Mouse (Mus musculus) heart, embryonic 11.5 days (tissue): ENCODE data around the gene Ybx1. TPM values are rescaled to one million over a fixed set of nuclear protein-coding genes. Genes with fewer than 3 reads are reported as not detected.

ENCODE experiments used
- ATAC-seq: fragments of 200-750 bp; cut with Nextera tagmentation; replicated peaks from 2 replicates; pipeline ENCODE4 v1.8.0; 2017; ENCODE audit warnings: moderate library complexity; ENCODE audit not compliant: insufficient number of reproducible peaks, low FRiP score, low TSS enrichment
- H3K27ac ChIP-seq: fragments of 300-500 bp; sonication (generic); 2 replicates; pipeline ENCODE4 v1.5.1; 2014; ENCODE audit warnings: mild to moderate bottlenecking, low read depth, low read length
- H3K27me3 ChIP-seq: fragments of 300-500 bp; sonication (generic); 2 replicates; pipeline ENCODE4 v1.6.1; 2014; ENCODE audit warnings: mild to moderate bottlenecking, low read length, mixed read lengths; ENCODE audit not compliant: control insufficient read depth, insufficient read depth
- H3K36me3 ChIP-seq: fragments of 300-500 bp; sonication (generic); 2 replicates; pipeline ENCODE4 v1.6.1; 2014; ENCODE audit warnings: mild to moderate bottlenecking, low read length, moderate library complexity, mixed read lengths; ENCODE audit not compliant: control insufficient read depth, insufficient read depth
- H3K4me1 ChIP-seq: fragments of 300-500 bp; sonication (generic); 2 replicates; pipeline ENCODE4 v1.6.1; 2014; ENCODE audit warnings: low read length; ENCODE audit not compliant: control insufficient read depth, insufficient read depth
- H3K4me2 ChIP-seq: fragments of 300-500 bp; sonication (generic); 2 replicates; pipeline ENCODE4 v1.6.1; 2014; ENCODE audit warnings: mild to moderate bottlenecking, moderate library complexity
- H3K4me3 ChIP-seq: fragments of 300-500 bp; sonication (generic); 2 replicates; pipeline ENCODE4 v1.5.1; 2014; ENCODE audit warnings: low read depth, low read length
- H3K9ac ChIP-seq: fragments of 300-500 bp; sonication (generic); 2 replicates; pipeline ENCODE4 v1.6.1; 2014; ENCODE audit warnings: mild to moderate bottlenecking, low read depth, low read length, moderate library complexity
- H3K9me3 ChIP-seq: fragments of 300-500 bp; sonication (generic); replicated peaks from 2 replicates; pipeline ENCODE4 v1.6.1; 2016; ENCODE audit warnings: low read length; ENCODE audit not compliant: control insufficient read depth
- WGBS: fragments of 180-500 bp; shearing (Covaris S2); extraction: QIAGEN DNeasy Blood & Tissue Kit; methylation state at CpG from one replicate; pipeline ENCODE4 v1.1.7; 2014; ENCODE audit not compliant: insufficient replicate concordance; 5-methylcytosine and 5-hydroxymethylcytosine counted together
- polyA plus RNA-seq: library from polyadenylated mRNA; unstranded; fragments of >200 nt; fragmentation: Nextera tagmentation; extraction: Ambion mirVana; gene quantifications from 2 replicates; pipeline ENCODE4 v1.2.1, GENCODE M21; 2014

The Ybx1 gene
- polyA plus RNA-seq, 1 experiment from 2014 or later, result 780 TPM

DNA sequence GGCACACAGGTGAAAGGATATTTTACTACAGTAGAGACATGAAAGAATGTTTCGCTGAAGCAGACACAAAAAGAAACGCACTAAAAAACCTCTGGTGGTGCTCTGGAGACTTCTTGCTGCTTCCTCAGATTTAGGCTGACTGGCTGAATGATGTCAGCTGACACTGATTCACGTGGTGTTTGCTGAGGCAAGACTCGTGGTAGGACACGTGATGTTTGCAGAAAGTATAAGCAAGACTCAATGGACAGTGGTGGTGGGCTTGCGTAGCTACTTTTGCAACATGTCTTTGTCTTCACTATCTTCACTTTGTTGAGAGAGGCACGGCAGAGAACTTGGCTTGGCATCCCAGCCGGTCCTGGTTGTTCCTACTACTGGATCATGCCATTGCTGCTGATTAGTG is 8.9 kb upstream of the Ybx1 start:
- Histone ChIP-seq H3K4me1 (no peaks in the 10 kb centered on the region), H3K27ac (no peak overlapping the region), H3K27me3 (no peaks in the 10 kb centered on the region), H3K36me3 (0 out of 2 replicates have a peak, but pooled peaks cover 3% of the 10 kb centered on the region), H3K9ac (no peak overlapping the region), H3K4me2 (no peak overlapping the region), H3K9me3 (no peaks in the 10 kb centered on the region), H3K4me3 (no peak overlapping the region)
- WGBS, result 89% methylated on average over 8 of the region's 8 CpGs
- ATAC-seq, result no peak

DNA sequence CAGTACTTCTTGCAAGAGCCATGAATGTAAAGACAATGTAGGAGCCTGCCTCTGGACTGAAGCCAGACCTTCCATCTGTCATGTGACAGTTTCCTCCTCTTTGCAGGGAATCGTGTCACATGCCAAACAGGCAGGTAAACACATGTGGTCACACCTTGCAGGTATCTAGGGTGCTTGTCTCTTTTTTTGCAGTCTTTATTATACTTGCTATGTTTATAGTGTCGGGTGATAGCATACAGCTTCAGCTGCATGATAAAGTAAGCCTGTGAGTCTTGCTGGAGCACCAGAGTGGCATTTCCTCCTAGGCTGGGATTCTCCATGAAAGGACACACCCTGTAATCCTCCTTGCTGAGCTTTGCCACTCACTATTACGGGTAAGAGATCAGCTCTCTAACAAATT is 7.4 kb upstream of the Ybx1 start:
- 77% methylated on average over 3 of the region's 3 CpGs for WGBS
- H3K4me3 ChIP-seq, result no peak overlapping the region
- no peaks in the 10 kb centered on the region for H3K4me1 ChIP-seq
- H3K36me3 ChIP-seq, result no peaks in the 10 kb centered on the region
- no peaks in the 10 kb centered on the region for H3K27me3 ChIP-seq
- H3K4me2 ChIP-seq, result no peak overlapping the region
- no peak overlapping the region for H3K27ac ChIP-seq
- no peak overlapping the region for H3K9ac ChIP-seq
- no peaks in the 10 kb centered on the region for H3K9me3 ChIP-seq
- ATAC-seq, result no peak

DNA sequence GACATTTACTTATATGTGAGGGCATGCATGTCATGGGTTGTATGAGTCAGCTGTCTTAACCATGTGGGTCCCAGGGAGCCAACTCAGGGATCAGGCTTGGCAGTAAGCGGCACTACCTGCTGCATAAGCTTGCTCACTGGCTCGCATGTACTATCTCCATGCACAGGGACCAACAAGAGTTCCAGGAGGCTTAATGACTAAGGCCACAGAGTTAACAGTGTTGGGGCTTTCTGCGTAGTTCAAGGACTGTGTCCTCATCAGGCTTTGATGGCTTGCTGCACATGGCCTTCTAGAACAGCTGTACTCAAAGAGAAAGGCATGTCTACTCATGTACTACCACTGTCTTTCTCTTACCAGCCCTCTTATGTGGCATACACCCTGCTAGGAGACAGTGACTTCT is 6.4 kb upstream of the Ybx1 start:
- 85% methylated on average over 3 of the region's 3 CpGs for WGBS
- no peak overlapping the region for H3K27ac ChIP-seq
- no peaks in the 10 kb centered on the region for H3K4me1 ChIP-seq
- no peak overlapping the region for H3K4me3 ChIP-seq
- H3K9ac ChIP-seq, result no peak overlapping the region
- H3K27me3 ChIP-seq, result no peaks in the 10 kb centered on the region
- no peaks in the 10 kb centered on the region for H3K9me3 ChIP-seq
- no peak overlapping the region for H3K4me2 ChIP-seq
- ATAC-seq, result no peak
- no peaks in the 10 kb centered on the region for H3K36me3 ChIP-seq

- Histone ChIP-seq H3K4me3 (no peak overlapping the region), H3K4me1 (peaks cover 9% of the 10 kb centered on the region; the same call in 1 of the 2 replicates), H3K36me3 (no peaks in the 10 kb centered on the region), H3K4me2 (no peak overlapping the region), H3K27me3 (no peaks in the 10 kb centered on the region), H3K9ac (no peak overlapping the region), H3K9me3 (no peaks in the 10 kb centered on the region), H3K27ac (no peak overlapping the region)
- no peak for ATAC-seq
- WGBS, result 70% methylated on average over 2 of the region's 2 CpGs
Measured at GRCm38 (mm10) chr4:119297361-119297760, 3.0 kb upstream of the Ybx1 start.

DNA sequence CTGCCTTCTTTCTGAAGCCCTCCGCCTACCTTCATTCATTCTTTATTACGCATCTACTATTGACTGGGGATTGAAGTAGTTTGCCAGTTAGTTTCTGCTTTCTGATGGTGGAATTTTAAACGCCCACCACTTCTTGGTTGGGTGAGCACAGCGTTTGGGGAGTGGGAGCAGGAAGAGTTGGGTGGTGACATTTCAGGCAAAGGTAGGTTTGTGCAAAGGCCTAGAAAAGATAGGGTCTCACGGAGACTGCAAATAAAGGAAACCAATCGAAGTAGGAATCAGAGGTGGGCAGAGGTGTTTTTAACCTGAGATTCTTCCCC is 690 bp upstream of the Ybx1 start:
- H3K4me3 ChIP-seq, result peak overlapping the region; percentile 87
- H3K36me3 ChIP-seq, result peaks cover 6% of the 10 kb centered on the region
- peaks cover 18% of the 10 kb centered on the region; the same call in 1 of the 2 replicates for H3K4me1 ChIP-seq
- no peak for ATAC-seq
- H3K4me2 ChIP-seq, result peak overlapping the region; percentile 83
- no peaks in the 10 kb centered on the region for H3K9me3 ChIP-seq
- WGBS, result 8% methylated on average over 6 of the region's 6 CpGs
- peak overlapping the region; percentile 94 for H3K9ac ChIP-seq
- H3K27ac ChIP-seq, result peak overlapping the region; percentile 84
- no peaks in the 10 kb centered on the region for H3K27me3 ChIP-seq

GRCm38 (mm10) chr4:119293574-119294258 is 688 bp downstream of the Ybx1 start:
- no peaks in the 10 kb centered on the region for H3K27me3 ChIP-seq
- peak; percentile 33 for ATAC-seq
- peak overlapping the region; percentile 94 for H3K9ac ChIP-seq
- H3K4me1 ChIP-seq, result peaks cover 18% of the 10 kb centered on the region; the same call in 1 of the 2 replicates
- peaks cover 6% of the 10 kb centered on the region for H3K36me3 ChIP-seq
- under 1% methylated on average over 54 of the region's 80 CpGs for WGBS
- peak overlapping the region; percentile 87 for H3K4me3 ChIP-seq
- H3K4me2 ChIP-seq, result peak overlapping the region; percentile 91
- H3K9me3 ChIP-seq, result no peaks in the 10 kb centered on the region
- peak overlapping the region; percentile 84 for H3K27ac ChIP-seq

GRCm38 (mm10) chr4:119292771-119293573 is 1.4 kb downstream of the Ybx1 start:
- H3K9me3 ChIP-seq, result no peaks in the 10 kb centered on the region
- peak overlapping the region; percentile 87 for H3K4me3 ChIP-seq
- ATAC-seq, result no peak
- H3K27ac ChIP-seq, result peak overlapping the region; percentile 84; the same call in 1 of the 2 replicates
- H3K9ac ChIP-seq, result peak overlapping the region; percentile 94
- H3K4me2 ChIP-seq, result peak overlapping the region; percentile 91
- H3K36me3 ChIP-seq, result peaks cover 6% of the 10 kb centered on the region
- WGBS, result under 1% methylated on average over 24 of the region's 24 CpGs
- H3K27me3 ChIP-seq, result no peaks in the 10 kb centered on the region
- H3K4me1 ChIP-seq, result peaks cover 18% of the 10 kb centered on the region; the same call in 1 of the 2 replicates

GRCm38 (mm10) chr4:119291921-119292320 is 2.5 kb downstream of the Ybx1 start:
- peaks cover 6% of the 10 kb centered on the region for H3K36me3 ChIP-seq
- peak overlapping the region; percentile 94 for H3K9ac ChIP-seq
- peaks cover 18% of the 10 kb centered on the region; the same call in 1 of the 2 replicates for H3K4me1 ChIP-seq

More at GRCm38 (mm10) chr4:119291921-119292320, 2.5 kb downstream of the Ybx1 start:
- H3K9me3 ChIP-seq, result no peaks in the 10 kb centered on the region
- no peaks in the 10 kb centered on the region for H3K27me3 ChIP-seq
- WGBS, result 90% methylated on average over 1 of the region's 1 CpGs
- peak overlapping the region; percentile 91 for H3K4me2 ChIP-seq
- H3K27ac ChIP-seq, result no peak overlapping the region
- ATAC-seq, result no peak
- peak overlapping the region; percentile 87 for H3K4me3 ChIP-seq
